Mouse (Mus musculus) CH12.LX (cell line): Measurements from ENCODE around the gene Slc34a2. TPM values are rescaled to one million over a fixed set of nuclear protein-coding genes. Genes with fewer than 3 reads are reported as not detected.

Experiments
- DNase-seq: peaks from one replicate; pipeline ENCODE4 v3.0.0-alpha.2; 2013; ENCODE audit errors: extremely low read depth
- H3K27ac ChIP-seq: 2 replicates; pipeline ENCODE4 v1.5.1; 2012; ENCODE audit warnings: low read depth, mild to moderate bottlenecking, control low read depth, moderate library complexity; ENCODE audit not compliant: insufficient read depth
- H3K27me3 ChIP-seq: replicated peaks from 2 replicates; pipeline ENCODE3; 2012; ENCODE audit warnings: inconsistent platforms
- H3K36me3 ChIP-seq, 2 experiments: replicated peaks in 1 of 2; 2 replicates each; pipeline versions ENCODE3 to v1.6.1; 2012; ENCODE audit warnings: inconsistent platforms in 1 of 2, low read length in 1 of 2, mild to moderate bottlenecking in 1 of 2, mixed read lengths in 1 of 2, moderate library complexity in 1 of 2; ENCODE audit not compliant: control insufficient read depth in 1 of 2, insufficient read depth in 1 of 2
- H3K4me1 ChIP-seq, 2 experiments: 2 replicates each; pipeline ENCODE4 v1.6.1; 2012; ENCODE audit warnings: inconsistent platforms in 1 of 2, moderate library complexity in 1 of 2; ENCODE audit not compliant: insufficient read depth in 2 of 2, control insufficient read depth in 1 of 2
- H3K4me2 ChIP-seq: 2 replicates; pipeline ENCODE4 v1.6.1; 2012; ENCODE audit warnings: low read depth, mild to moderate bottlenecking, control low read depth; ENCODE audit not compliant: poor library complexity, insufficient read depth, severe bottlenecking
- H3K4me3 ChIP-seq, 3 experiments: fragments of 150-350 bp in 1 of 3; sonication (generic) in 1 of 3; replicated peaks in 1 of 3; 2 replicates each; pipeline versions ENCODE3 to v1.5.1; 2011 to 2012; ENCODE audit warnings: low read depth in 2 of 3, low read length in 2 of 3, mild to moderate bottlenecking in 2 of 3, moderate library complexity in 2 of 3, control low read depth in 1 of 3, improper control_type of control experiment in 1 of 3, inconsistent platforms in 1 of 3, mixed read lengths in 1 of 3; ENCODE audit not compliant: poor library complexity in 1 of 3
- H3K79me2 ChIP-seq: replicated peaks from 2 replicates; pipeline ENCODE4 v1.6.1; 2012; ENCODE audit warnings: mild to moderate bottlenecking, moderate library complexity; ENCODE audit not compliant: control insufficient read depth, poor library complexity, insufficient read depth, severe bottlenecking; ENCODE audit errors: extremely low read depth
- H3K9ac ChIP-seq: 2 replicates; pipeline ENCODE4 v1.6.1; 2012; ENCODE audit warnings: low read depth, mild to moderate bottlenecking, control low read depth, moderate library complexity; ENCODE audit not compliant: insufficient read depth
- H3K9me3 ChIP-seq: replicated peaks from 2 replicates; pipeline ENCODE3; 2012; ENCODE audit warnings: low read length, inconsistent platforms, mixed read lengths
- BHLHE40 ChIP-seq: IDR thresholded peaks from 2 replicates; pipeline ENCODE4 v1.6.1; 2011; ENCODE audit warnings: mild to moderate bottlenecking, low read depth, low read length, improper control_type of control experiment
- CTCF ChIP-seq, 2 experiments: IDR thresholded peaks in 1 of 2; conservative IDR thresholded peaks in 1 of 2; 2 replicates each; pipeline ENCODE4 v1.5.1; 2011 to 2012; ENCODE audit warnings: low read depth in 2 of 2, low read length in 2 of 2, improper control_type of control experiment in 1 of 2, inconsistent platforms in 1 of 2, mild to moderate bottlenecking in 1 of 2, moderate library complexity in 1 of 2
- E2F4 ChIP-seq: IDR thresholded peaks from 2 replicates; pipeline ENCODE4 v1.6.1; 2011; ENCODE audit warnings: low read depth, low read length, improper control_type of control experiment; ENCODE audit not compliant: insufficient replicate concordance
- ELF1 ChIP-seq: IDR thresholded peaks from 2 replicates; pipeline ENCODE4 v1.6.1; 2014; ENCODE audit warnings: low read depth, mild to moderate bottlenecking, inconsistent platforms, low read length, improper control_type of control experiment
- GABPA ChIP-seq: IDR thresholded peaks from 2 replicates; pipeline ENCODE4 v1.6.1; 2012; ENCODE audit warnings: low read depth, low read length, improper control_type of control experiment, inconsistent platforms; ENCODE audit not compliant: insufficient replicate concordance
- KAT2A ChIP-seq: IDR thresholded peaks from 2 replicates; pipeline ENCODE4 v1.6.1; 2012; ENCODE audit warnings: low read length, improper control_type of control experiment, inconsistent platforms; ENCODE audit not compliant: insufficient replicate concordance
- MAX ChIP-seq: IDR thresholded peaks from 2 replicates; pipeline ENCODE4 v1.6.1; 2011; ENCODE audit warnings: low read length, improper control_type of control experiment
- MEF2A ChIP-seq: IDR thresholded peaks from 2 replicates; pipeline ENCODE4 v1.6.1; 2014; ENCODE audit warnings: low read depth, mild to moderate bottlenecking, inconsistent platforms, low read length, improper control_type of control experiment, borderline replicate concordance
- MXI1 ChIP-seq: IDR thresholded peaks from 2 replicates; pipeline ENCODE4 v1.6.1; 2011; ENCODE audit warnings: mild to moderate bottlenecking, low read depth, low read length, improper control_type of control experiment
- MYC ChIP-seq: IDR thresholded peaks from 2 replicates; pipeline ENCODE4 v1.6.1; 2011; ENCODE audit warnings: low read depth, mild to moderate bottlenecking, improper control_type of control experiment, low read length
- PAX5 ChIP-seq: IDR thresholded peaks from 2 replicates; pipeline ENCODE4 v1.6.1; 2012; ENCODE audit warnings: low read length, inconsistent platforms, mixed read lengths
- POLR2A ChIP-seq: IDR thresholded peaks from 2 replicates; pipeline ENCODE4 v1.6.1; 2011; ENCODE audit warnings: low read depth, mild to moderate bottlenecking, improper control_type of control experiment, low read length
- POLR2AphosphoS2 ChIP-seq: IDR thresholded peaks from 2 replicates; pipeline ENCODE4 v1.6.1; 2011; ENCODE audit warnings: low read depth, low read length, improper control_type of control experiment
- RAD21 ChIP-seq: IDR thresholded peaks from 2 replicates; pipeline ENCODE4 v1.6.1; 2011; ENCODE audit warnings: low read depth, mild to moderate bottlenecking, low read length, improper control_type of control experiment, moderate library complexity
- RCOR1 ChIP-seq: conservative IDR thresholded peaks from 2 replicates; pipeline ENCODE4 v1.6.1; 2012; ENCODE audit warnings: low read depth, mild to moderate bottlenecking, inconsistent platforms, low read length, improper control_type of control experiment
- TBP ChIP-seq: conservative IDR thresholded peaks from 2 replicates; pipeline ENCODE4 v1.6.1; 2011; ENCODE audit warnings: low read depth, low read length, improper control_type of control experiment
- TCF12 ChIP-seq: IDR thresholded peaks from 2 replicates; pipeline ENCODE4 v1.6.1; 2014; ENCODE audit warnings: low read depth, mild to moderate bottlenecking, inconsistent platforms, low read length, improper control_type of control experiment
- USF1 ChIP-seq: IDR thresholded peaks from 2 replicates; pipeline ENCODE4 v1.6.1; 2014; ENCODE audit warnings: low read depth, mild to moderate bottlenecking, inconsistent platforms, low read length, improper control_type of control experiment
- ZKSCAN1 ChIP-seq: IDR thresholded peaks from 2 replicates; pipeline ENCODE4 v1.6.1; 2012; ENCODE audit warnings: low read depth, inconsistent platforms, low read length, improper control_type of control experiment, borderline replicate concordance
- ZNF384 ChIP-seq: IDR thresholded peaks from 2 replicates; pipeline ENCODE4 v1.6.1; 2012; ENCODE audit warnings: low read depth, low read length, improper control_type of control experiment, inconsistent platforms
- dilution Hi-C: fragments of 300-500 bp; cut with MboI; formaldehyde crosslinking; loops from 2 replicates; pipeline ENCODE4 v1.14.3; 2020; ENCODE audit warnings: low sequenced_read_pairs; ENCODE audit not compliant: extremely low pct_unique_long_range_greater_than_20kb, extremely low pct_ligation_motif_present
- in situ Hi-C: fragments of 300-500 bp; cut with MboI; formaldehyde crosslinking; loops from 3 replicates; pipeline ENCODE4 v1.14.3; 2019; ENCODE audit warnings: low sequenced_read_pairs, low pct_ligation_motif_present, low pct_unique_long_range_greater_than_20kb, mixed read lengths
- polyA plus RNA-seq: library from polyadenylated mRNA; unstranded; fragments of >175 nt; gene quantifications from 2 replicates; pipeline ENCODE4 v1.2.1, GENCODE M21; 2012; ENCODE audit warnings: low read depth; ENCODE audit not compliant: insufficient read length
- total RNA-seq, 2 experiments: library from RNA; depleted of rRNA; stranded (reverse); fragments of 300-350 nt in 1 of 2; fragments of >200 nt in 1 of 2; gene quantifications; 2 replicates each; pipeline ENCODE4 v1.2.3; 2012 to 2014

Slc34a2 gene
- total and polyA plus RNA-seq, 3 experiments: not detected

DNA sequence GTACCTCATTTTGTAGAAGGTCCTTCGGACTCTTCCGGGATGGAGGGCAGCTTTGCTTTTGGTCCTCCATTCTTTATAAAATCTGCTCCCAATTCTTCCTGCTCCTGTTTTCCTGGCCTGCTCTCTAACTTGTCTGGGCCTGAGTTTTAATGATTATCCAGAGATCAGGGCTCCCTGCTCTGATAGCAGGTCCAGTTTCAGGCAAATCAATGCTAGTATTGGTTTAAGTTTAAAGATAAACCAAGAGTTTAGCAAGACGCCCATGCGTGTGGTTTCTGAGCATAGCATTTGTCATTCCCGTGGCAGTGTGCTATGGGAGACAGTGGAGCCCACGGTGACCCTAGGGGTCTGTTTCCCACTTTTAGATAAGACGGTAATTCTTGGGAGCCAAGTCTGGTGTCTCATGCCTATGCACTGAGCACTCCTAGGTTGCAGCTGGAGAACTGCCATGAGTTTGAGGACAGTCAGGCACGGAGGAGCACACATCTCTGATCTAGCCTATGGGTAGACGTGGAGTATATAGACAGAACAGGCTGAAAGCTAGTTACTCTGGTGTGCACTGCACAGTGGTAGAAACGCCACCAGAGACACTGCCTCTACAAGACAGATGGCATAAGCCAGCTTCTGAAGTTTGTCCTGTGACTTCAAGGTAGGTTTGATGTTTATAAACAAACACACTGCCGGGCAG, 45.5 kb upstream of the Slc34a2 start:
- peaks cover 7% of the 10 kb centered on the region for H3K9me3 ChIP-seq
- H3K36me3 ChIP-seq: no peaks in the 10 kb centered on the region
- no peak overlapping the region for H3K4me3 ChIP-seq
- in situ Hi-C loops (no loop called here), dilution Hi-C loops (no loop called here)
- no peak overlapping the region for H3K27ac ChIP-seq
- TF ChIP-seq ZKSCAN1 (no peak), BHLHE40 (no peak), CTCF (conservative IDR thresholded peaks at IDR 0.05 in 1 of 2, IDR thresholded peaks at IDR 0.05 in 1 of 2; ENCODE audit: low read depth in 2 of 2, low read length in 2 of 2) (no peak), POLR2AphosphoS2 (no peak), POLR2A (no peak)
- no peaks in the 10 kb centered on the region for H3K27me3 ChIP-seq
- H3K4me2 ChIP-seq: no peak overlapping the region
- no peak for DNase-seq
- peaks cover 0 to 6% of the 10 kb centered on the region in 2 experiments; a peak in 2 of 4 replicates for H3K4me1 ChIP-seq
- H3K79me2 ChIP-seq: no peaks in the 10 kb centered on the region
- H3K9ac ChIP-seq: no peak overlapping the region

DNA sequence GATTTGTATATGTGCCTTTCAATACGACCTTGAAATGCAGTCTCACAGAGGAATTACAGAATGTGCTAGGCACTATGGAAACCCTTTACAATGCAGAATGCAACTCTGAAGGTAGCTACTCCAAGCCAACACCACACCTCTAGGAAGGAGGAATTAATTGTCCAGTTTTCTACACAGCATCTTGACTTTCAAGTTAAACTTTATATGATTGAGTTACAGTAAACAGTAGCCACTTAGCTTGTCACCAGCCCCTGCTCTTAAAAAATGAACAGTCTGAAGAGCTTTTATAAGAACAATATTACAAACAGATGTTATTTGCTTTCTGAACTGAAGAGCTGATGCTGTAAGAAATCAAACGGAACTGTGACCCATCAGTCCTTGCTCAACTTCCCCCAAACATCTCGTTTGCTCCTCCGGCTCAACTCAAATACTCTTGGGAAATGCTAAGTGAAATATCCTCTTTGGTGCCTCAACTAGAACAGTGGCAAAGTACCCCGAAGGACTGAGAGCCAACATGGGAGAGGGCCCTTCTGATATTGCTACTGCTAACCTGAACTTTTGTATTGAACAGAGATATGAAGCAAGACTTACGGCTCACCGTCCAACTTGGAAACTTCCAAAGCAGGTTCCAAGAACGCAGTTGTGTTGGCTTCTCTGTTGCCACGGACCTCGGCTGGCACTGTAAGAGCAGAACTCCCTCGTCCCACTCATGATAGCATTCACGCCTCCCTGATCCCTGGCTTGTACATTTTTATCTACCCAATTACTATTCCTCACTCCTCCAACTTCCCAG, 44.2 kb upstream of the Slc34a2 start:
- Histone ChIP-seq H3K27me3 (no peaks in the 10 kb centered on the region), H3K36me3 (no peaks in the 10 kb centered on the region), H3K9ac (no peak overlapping the region), H3K4me1 (peaks cover 0 to 6% of the 10 kb centered on the region in 2 experiments; a peak in 2 of 4 replicates), H3K4me3 (no peak overlapping the region), H3K9me3 (no peaks in the 10 kb centered on the region), H3K4me2 (no peak overlapping the region), H3K27ac (no peak overlapping the region), H3K79me2 (no peaks in the 10 kb centered on the region)
- in situ Hi-C loops: no loop called here
- TF ChIP-seq MYC: no peak
- no peak for TF ChIP-seq KAT2A
- TF ChIP-seq RAD21: no peak
- TF ChIP-seq MAX: no peak
- TF ChIP-seq ZKSCAN1: no peak
- TF ChIP-seq ELF1: no peak
- TF ChIP-seq ZNF384: no peak
- TF ChIP-seq USF1: no peak
- TF ChIP-seq PAX5: no peak
- no peak for TF ChIP-seq RCOR1
- TF ChIP-seq MEF2A: no peak
- TF ChIP-seq MXI1: no peak
- no peak for TF ChIP-seq TBP
- TF ChIP-seq POLR2A: no peak
- no peak for TF ChIP-seq TCF12
- TF ChIP-seq GABPA: no peak
- TF ChIP-seq E2F4: no peak
- dilution Hi-C loops: no loop called here
- no peak for DNase-seq
